Mouse (Mus musculus) CH12.LX (cell line): ENCODE results near the gene Phf11a.

Experiments used
- CTCF ChIP-seq, 2 experiments: IDR thresholded peaks in 1 of 2; conservative IDR thresholded peaks in 1 of 2; 2 replicates each; pipeline ENCODE4 v1.5.1; 2011 to 2012; ENCODE audit warnings: low read depth in 2 of 2, low read length in 2 of 2, improper control_type of control experiment in 1 of 2, inconsistent platforms in 1 of 2, mild to moderate bottlenecking in 1 of 2, moderate library complexity in 1 of 2
- MAZ ChIP-seq: IDR thresholded peaks from 2 replicates; pipeline ENCODE4 v1.6.1; 2012; ENCODE audit warnings: low read depth, mild to moderate bottlenecking, inconsistent platforms, low read length, improper control_type of control experiment, moderate library complexity
- MEF2A ChIP-seq: IDR thresholded peaks from 2 replicates; pipeline ENCODE4 v1.6.1; 2014; ENCODE audit warnings: low read depth, mild to moderate bottlenecking, inconsistent platforms, low read length, improper control_type of control experiment, borderline replicate concordance
- NELFE ChIP-seq: IDR thresholded peaks from 2 replicates; pipeline ENCODE4 v1.6.1; 2011; ENCODE audit warnings: low read depth, low read length, improper control_type of control experiment
- POLR2A ChIP-seq: IDR thresholded peaks from 2 replicates; pipeline ENCODE4 v1.6.1; 2011; ENCODE audit warnings: low read depth, mild to moderate bottlenecking, improper control_type of control experiment, low read length

GRCm38 (mm10) chr14:59339541-59339940, 42.2 kb upstream of the Phf11a start:
- TF ChIP-seq NELFE (no peak), MAZ (no peak), MEF2A (no peak), POLR2A (no peak), CTCF (conservative IDR thresholded peaks at IDR 0.05 in 1 of 2, IDR thresholded peaks at IDR 0.05 in 1 of 2; ENCODE audit: low read depth in 2 of 2, low read length in 2 of 2) (no peak)
